Mouse (Mus musculus): ENCODE results near the gene Pip5k1b.

The Pip5k1b gene

DNA sequence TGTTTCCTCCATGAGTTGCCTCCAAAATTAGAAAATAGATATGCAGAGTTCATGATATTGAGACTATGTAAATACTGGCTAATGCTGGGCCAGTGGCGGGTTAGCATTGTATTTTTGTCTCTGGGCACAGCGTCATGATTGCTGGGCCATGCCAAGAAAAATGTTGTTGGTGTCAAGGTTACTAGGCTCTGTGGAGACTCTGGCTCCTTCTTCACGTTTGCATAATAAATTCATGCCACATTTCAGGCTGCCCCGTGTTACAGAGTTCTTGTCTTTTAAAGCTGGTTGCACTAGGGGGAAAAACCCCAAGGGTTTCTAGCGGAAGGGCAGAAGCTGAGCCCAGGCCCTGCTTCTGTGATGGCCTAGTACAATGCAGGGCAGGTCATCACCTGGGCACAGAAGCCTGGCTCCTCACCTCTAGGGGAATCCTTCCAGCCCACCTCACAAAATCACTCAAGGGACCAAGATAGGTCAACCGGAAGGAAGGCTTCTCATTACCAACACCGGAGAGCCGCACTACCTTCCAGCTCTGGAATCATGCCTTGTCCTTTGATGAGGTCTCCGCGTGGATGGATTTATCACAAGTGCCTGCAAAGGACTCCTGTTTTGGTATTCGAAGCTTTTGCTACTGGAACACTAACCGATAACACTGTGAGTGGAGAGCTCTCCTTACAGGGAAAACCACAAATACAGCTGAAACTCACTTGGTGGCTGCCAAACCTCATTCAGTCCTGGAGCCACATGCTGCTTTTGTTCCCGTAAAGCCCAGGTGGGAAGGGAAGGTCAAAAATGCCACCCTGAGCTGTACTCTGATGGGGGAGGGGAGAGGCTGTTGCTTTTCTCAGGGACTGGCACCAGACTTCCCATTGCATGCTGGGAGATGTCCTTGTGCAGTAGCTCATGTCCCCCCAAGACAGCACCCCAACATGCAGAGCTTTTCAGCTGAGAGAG, 248.1 kb downstream of the Pip5k1b start:
- DNase-seq (ENCODE audit: low read depth, low spot score) = no peak

DNA sequence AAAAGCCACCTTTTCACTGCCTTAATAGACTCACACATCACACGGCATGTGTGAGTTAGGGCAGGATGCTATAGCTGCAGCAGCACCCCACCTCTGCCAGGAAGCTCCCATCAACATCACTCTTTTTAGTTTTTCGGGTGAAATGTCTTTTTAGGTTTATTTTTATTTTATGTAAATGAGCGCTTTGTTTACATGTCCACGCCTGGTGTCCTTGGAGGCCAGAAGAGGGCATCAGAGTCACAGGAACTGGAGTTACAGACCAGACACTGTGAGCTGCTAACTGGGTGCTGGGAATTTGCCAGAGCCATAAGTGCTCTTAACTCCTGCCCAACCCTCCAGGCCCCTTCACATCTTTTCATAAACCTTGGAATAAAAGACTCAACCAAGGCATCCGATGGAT, 249.3 kb downstream of the Pip5k1b start:
- no peak for DNase-seq (ENCODE audit: low read depth, low spot score)

DNA sequence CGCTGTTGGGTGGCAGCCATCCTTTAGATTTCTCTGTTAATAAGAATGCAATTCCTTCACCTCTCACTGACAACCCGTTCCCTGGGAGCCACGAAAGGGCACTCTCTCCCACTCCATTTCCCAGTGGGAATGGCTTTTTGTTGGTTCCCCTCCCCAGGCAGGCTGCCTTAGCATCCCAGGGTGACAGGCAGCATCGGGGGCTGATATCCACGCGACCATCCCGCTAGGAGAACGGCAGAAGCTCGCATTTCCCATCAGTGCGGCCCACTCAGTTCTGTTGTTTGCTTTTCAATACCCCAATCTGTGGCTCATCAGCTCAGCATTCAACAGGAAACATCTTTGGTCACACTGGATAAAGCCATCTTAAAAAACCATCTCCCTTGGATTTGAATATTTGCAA, 253.5 kb downstream of the Pip5k1b start:
- DNase-seq (ENCODE audit: low read depth, low spot score) = no peak

DNA sequence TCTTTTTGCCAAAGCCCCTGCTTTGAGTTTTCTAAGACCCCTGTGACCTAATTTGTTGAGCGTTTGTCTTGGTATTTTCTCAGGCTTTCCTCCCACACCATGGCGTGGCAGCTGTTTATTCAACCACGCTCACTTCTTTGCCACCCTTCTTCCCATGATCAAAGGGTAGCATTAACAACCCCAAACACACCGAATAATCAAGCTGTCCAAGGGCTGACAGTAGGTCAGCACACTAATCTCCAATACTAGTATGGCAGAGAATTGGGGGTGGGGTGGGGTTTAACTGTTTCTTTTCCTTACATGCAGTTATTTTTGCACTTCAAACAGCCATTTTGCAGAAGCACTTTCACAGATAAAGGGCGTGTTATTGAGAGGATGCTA, 253.9 kb downstream of the Pip5k1b start:
- DNase-seq (ENCODE audit: low read depth, low spot score) = no peak

DNA sequence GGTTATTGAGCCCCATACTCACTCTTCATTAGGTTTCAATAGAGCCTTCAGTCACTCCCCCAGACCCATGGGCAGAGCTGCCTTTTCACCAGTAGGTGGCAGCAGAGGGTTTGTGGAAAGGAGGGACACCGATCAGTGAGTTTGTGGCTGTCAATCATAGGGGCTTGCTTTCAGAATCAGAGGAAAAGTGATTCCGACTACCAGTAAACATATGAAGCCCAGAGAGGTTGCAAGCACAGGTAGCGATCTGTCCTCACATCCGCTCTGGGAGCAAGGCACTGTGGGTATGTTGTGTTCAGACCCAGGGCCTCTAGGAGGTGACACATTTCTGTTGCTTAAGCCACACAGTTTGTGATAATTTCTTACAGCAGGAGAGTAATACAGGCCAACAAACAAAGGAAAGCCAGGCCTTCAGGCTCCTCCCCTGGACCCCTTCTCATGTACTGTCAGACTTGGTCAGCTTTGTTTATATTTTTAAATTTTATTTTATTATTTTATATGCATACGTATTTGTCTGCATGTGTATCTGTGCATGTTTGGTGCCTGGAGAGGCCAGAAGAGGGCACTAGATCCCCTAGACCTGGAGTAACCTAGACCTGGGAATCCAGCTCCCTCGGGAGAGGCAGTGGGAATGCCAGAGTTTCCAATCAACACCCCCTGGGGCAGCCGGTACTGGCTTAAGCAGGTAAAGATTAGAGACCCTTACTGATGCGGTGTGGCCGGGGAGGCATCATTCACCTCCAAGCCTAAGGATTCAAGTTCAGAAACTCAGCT, 254.5 kb downstream of the Pip5k1b start:
- peak; percentile 75 for DNase-seq (ENCODE audit: low read depth, low spot score)

DNA sequence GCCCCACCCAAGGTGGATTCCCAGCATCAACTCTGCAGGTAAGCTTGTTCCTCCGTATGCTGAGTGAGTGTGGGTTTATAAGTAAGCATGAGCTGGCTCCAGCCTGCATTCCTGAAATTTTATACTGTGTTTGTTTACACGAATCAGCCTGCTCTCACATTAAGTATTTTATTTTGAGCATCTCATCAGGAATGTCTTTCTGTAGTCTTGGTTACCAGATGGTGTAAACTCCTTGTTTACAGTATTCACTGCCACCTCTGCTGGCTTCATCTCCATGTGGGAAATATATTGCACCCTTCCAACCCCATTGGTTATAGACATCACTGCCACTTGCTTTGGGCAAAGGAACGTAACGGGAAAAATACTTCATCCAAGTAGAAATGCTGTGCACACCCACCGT, 262.1 kb downstream of the Pip5k1b start:
- no peak for DNase-seq (ENCODE audit: low read depth, low spot score)

DNA sequence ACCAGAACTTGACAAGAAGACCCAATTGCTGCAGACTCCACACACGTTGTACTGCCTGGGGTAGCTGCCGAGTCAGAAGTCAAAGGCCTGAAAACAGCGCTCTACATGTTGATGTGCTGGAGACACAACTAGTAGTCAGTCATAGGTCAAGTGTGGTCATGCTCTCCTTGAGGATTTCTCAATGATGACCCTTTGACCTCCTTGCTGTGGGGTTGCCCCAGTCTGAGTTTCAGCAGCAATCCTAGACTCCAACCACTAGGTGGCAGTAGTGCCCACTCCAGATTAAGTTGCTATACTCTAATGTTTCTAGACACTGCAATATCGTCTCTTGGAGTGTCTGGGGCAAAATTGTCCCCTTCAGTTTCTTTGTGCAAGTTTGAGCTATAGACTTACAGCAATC, 271.5 kb downstream of the Pip5k1b start:
- DNase-seq (ENCODE audit: low read depth, low spot score) = no peak

DNA sequence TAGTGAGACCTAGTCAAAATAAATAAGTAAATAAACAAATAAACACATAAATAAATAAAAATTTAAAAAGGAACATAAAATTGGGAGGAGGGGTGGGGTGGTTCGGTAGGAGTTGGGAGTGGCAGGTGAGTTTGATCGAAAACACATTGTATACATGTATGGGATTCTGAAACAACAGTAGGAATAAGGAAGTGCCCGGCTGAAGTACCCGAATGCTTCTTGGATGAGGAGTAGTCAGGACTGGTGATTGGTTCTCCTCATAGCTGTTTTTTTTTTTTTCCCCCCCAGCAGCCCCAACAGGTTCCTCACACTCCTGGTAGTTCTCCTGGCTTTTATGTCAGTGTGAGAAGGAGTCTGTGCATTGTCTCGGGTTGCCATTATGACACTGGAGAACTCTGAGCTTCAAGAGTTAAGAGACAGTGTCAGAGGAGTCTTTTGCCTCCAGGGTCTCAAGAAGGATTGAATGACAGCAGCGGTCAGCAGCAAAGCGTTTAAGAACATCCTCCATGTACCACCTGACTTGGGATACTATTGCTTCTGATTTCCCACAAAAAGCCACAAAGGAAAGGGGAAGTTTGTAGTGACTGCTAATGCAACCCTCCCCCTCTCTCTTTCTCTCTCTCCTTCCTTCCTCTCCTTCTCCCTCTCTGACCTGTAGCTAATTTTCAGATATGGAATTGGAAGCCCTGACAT, 274.2 kb downstream of the Pip5k1b start:
- no peak for DNase-seq (ENCODE audit: low read depth, low spot score)

DNA sequence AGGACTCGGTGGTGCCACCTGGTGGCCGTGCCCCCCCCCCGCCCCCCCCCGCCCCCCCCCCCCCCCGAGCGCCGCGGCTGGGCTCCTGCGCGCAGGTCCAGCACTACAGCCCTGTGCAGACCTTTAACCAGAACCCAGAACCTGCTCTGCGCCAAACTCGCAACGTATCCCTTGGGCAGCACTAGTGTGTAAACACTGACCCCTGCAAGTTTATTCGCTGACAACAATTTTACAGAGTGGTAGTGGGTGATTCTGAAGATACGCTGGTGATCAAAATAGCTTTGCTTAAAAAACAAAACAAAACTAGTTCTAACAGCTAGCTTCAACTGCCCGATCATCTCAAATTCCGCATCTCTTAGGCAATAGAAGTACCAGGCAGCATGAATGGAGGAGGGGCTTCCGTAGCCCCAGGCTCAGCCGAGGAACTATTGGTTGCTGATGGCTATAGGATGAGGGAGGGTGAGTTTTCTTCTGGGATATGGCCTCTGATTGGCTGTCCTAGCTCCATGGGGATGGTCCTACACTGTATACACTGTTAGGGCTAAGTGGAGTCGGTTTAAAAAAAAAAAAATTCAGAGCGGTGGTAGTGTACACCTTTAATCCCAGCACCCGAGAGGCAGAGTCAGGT, 275.0 kb downstream of the Pip5k1b start, which contains the start of gene Fxn:
TSS of gene Fxn (minus strand) at position 5 of the 628 bp plus-strand sequence.
- DNase-seq (ENCODE audit: low read depth, low spot score) = peak; percentile 67

DNA sequence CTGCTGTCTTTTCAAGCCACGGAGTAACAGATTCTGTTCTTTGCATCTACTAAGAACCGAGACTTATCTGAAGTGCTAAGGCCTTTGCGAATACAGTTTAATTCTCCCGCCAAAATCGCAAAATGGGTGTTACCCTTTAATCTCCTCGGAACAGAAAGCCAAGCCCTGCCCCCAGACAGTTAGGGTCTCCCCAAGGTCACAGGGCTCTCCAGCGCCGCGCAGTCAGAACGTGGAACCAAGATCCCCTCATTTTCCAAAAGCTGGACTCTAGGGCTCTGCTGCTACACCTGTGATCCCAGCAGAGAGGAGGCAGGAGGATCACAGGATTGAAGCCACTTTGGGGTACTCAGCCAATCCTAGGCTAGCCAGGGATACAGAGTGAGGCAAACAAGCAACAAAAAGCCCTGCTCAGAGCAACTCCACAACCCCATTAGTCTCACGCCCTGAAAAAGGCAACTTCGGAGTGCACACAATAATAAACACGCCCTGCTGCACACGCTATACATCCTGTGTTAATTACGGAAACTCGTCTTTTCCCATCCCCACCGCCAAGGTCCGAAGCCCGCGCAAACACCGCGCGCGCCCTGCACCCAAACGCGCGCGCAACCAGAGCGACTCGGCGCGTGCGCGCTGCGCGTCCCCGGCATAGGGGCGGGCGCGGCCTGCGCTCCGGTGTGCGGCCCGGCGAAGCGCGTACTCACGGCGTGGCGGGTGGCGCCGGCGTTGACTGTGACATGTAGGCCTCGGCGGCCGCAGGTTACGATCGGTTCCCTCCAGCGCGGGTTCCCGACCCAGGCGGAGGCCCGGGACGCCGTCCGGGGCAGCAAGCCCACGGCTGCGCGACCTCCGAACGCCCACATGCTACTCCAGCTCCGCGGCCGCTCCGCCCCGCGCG, 275.7 kb downstream of the Pip5k1b start:
- peak; percentile 77 for DNase-seq (ENCODE audit: low read depth, low spot score)

DNA sequence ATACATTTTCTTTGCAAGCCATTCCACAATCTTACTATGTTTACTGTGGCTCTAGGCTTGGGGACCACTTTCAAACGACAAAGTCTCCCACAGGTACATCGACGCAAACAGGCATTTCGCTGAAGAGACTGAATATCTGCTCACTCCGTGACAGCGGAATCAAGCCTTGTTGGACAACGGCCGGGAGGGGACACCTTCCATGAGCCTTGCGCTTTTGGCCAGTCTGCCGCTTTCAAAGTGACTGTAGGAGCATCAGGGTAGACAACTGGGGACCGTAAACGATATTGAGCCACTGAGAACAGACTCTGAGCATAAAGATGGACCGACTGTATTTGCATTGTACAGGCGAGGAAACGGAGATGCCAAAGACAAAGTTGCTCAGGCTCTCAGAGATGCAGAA, 276.8 kb downstream of the Pip5k1b start:
- no peak for DNase-seq (ENCODE audit: low read depth, low spot score)

DNA sequence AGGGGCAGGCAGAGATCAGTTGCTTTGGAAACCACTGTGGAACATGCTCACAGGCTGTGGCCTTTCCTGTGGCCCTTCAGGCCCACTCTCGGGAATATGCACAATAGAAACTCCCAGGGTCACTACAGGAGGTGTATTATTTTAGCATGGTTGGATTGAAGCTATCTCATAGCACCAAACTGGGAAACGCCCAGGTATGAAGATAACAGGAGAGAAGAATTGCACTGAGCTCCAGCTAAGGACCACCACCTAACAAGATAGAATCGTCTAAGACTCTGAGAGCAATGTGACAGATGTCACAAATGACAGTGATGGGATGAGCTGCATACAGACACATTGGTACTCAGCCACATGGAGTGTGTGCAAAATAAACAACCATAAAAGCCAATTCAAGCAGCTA, 281.4 kb downstream of the Pip5k1b start:
- no peak for DNase-seq (ENCODE audit: low read depth, low spot score)

DNA sequence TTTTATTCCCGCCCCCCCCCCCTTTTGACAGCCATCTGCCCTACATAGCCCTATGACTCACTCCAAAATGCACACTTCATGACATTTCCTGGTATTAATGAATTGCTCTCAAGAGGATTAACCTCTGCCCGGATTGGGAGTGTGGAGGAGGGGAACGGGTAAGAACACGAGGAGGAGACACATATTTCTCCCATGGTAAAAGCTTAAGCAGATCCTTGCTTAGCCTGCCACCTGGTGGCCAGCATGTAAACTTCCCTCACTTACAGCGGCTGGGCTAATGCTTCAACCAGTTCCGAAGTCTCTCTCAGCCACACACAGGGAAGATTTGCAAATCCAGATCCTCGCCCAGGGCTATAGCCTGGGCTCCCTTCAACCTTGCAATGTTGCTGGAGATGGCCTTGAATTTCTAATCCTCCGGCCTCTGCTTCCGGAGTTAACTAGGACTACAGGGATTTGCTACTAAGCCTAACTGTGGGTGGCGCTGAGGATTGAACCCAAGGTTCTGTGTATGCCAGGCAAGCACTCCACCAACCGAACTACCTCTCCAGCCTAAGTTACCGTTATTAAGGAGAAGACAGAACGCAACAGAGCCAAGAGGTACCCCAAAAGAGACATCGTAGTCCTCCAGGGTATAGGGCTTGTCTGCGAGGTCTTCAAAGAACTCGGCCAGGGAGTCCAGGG, 283.8 kb downstream of the Pip5k1b start:
- DNase-seq (ENCODE audit: low read depth, low spot score) = peak; percentile 83

DNA sequence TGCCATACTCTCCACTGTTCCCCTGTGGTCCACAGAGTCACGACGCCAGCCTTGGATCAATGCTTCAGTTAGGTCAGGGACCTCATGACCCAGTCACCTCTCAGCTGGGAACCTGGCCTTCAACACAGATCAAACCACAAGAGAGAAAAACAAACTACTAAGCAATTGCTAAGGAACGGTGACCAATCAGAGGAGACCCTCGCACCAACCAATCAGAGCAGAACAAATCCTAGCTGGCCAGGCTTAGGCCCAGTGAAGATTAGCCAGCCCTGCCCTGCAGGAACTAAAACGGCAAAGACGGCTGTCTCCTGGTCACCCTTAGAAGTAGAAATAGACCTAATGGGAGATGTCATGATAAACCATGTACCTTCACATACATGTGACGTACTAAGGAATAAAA, 284.3 kb downstream of the Pip5k1b start:
- no peak for DNase-seq (ENCODE audit: low read depth, low spot score)

DNA sequence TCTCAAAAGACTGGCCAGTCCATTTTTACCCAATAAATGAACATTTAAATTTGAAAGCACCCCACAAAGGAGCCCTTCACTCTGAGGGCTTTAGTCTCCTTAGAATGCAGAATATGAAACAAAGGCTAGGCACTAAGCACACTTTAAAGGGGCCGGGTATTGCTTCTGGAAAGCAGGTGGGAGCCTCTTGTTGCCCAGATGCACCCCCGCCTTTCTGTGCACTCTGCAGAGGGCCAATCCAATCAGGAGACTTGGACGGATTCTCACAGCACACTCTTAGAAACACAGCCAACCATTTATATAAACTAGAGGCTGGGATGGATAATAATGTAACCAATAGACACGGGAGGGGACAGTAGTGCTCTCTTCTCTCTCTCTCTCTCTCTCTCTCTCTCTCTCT, 287.1 kb downstream of the Pip5k1b start:
- DNase-seq (ENCODE audit: low read depth, low spot score) = no peak

DNA sequence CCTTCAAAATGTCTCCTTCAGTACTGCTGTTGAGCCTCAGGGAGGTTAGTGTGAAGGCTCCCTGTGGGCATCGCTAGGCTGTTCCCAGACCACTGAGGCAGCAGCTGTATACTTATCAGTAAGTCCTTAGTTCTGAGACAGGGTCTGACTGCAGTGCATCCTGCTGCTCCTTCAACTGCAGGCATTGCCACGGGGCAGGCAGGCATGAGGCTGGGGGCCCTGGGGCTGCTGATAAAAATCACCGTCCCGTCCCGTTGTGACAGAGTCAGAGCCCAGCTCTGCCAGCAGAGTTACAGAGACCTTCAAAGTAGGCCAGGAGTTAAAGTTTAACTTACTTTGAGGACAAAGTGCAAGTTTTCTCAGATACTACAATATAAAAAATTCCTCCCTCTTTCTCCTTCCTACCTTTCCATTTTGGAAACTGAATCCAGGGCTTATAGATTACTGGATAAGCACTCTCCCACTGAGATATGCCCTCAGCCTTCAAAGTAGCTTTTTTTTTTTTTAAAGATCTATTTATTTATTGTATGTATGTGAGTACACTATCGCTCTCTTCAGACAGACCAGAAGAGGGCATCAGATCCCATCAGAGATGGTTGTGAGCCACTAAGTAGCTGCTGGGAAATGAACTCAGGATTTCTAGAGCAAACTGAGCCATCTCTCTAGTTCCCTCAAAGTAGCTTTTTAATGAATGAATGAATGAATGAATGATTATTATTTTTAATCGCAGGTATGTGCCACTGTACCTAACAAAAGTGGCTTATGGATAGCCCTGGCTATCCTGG, 289.4 kb downstream of the Pip5k1b start:
- no peak for DNase-seq (ENCODE audit: low read depth, low spot score)

DNA sequence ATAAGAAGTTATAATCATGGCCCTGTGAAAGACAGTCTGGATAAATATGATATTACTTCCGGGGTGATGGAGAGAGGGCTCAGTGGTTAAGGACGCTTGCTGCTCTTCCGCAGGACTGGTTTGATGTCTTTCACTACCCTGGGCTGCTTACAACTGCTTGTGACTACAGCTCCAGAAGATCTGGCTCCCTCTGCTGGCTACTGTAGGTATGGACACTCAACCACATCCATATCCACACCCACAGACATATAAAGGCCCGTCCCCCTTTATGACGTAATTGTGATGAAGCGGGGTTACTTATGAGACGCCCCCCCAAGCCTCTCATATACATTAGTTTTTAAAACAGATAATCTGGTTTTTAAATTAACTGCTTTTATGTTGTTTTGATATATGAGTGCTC, 290.7 kb downstream of the Pip5k1b start:
- DNase-seq (ENCODE audit: low read depth, low spot score) = peak; percentile 65

DNA sequence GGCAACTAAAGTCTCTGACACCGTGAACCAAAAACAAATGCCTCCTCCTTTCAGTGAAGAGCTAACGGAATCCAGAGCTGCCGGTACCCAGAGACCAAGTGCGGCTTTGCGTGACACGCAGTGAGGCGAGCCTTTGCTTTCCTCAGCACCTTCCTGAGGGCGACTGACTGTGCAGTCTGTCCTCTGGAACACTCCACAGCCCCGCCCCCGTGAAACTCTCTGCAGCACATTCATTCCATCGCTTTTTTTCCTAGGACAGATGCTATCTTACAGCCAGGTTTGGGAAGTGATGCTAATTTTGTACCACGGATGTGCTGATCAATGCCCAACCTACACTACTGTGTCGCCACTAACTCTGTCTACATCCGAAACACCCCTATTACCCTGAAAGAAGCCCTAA, 292.9 kb downstream of the Pip5k1b start:
- no peak for DNase-seq (ENCODE audit: low read depth, low spot score)

Measured in embryo, embryonic 11.5 days (tissue).